Mouse (Mus musculus): ENCODE measurements around the gene F11.

GRCm38 (mm10) chr8:45236164-45236912, 25.5 kb downstream of the F11 start:
- TF ChIP-seq CTCF (IDR thresholded peaks at IDR 0.05; ENCODE audit: low read depth, low read length) (peak; percentile 55), POLR2A (IDR thresholded peaks at IDR 0.05; ENCODE audit: extremely low read depth, insufficient read depth, low read length) (no peak)
